Mouse (Mus musculus) hindbrain, embryonic 10.5 days (tissue): ENCODE results near the gene Prss38. TPM values are rescaled to one million over a fixed set of nuclear protein-coding genes. Genes with fewer than 3 reads are reported as not detected.
"Not testable (repeated sequence)": the region's sequence is repeated elsewhere in the genome, so short reads cannot be mapped to it uniquely, and the experiment has no call there.

ENCODE experiments used
- DNase-seq: peaks from one replicate; pipeline ENCODE4 v3.0.0-alpha.2; 2017; ENCODE audit warnings: low spot score
- H3K27ac ChIP-seq: fragments of 300-500 bp; sonication (generic); 2 replicates; pipeline ENCODE4 v1.5.1; 2016; ENCODE audit warnings: mild to moderate bottlenecking, moderate library complexity
- H3K27me3 ChIP-seq: fragments of 300-500 bp; sonication (generic); 2 replicates; pipeline ENCODE4 v1.6.1; 2016; ENCODE audit warnings: mild to moderate bottlenecking; ENCODE audit not compliant: poor library complexity, insufficient read depth, severe bottlenecking
- H3K36me3 ChIP-seq: fragments of 300-500 bp; sonication (generic); 2 replicates; pipeline ENCODE4 v1.6.1; 2016; ENCODE audit warnings: mild to moderate bottlenecking, moderate library complexity
- H3K4me1 ChIP-seq: fragments of 300-500 bp; sonication (generic); replicated peaks from 2 replicates; pipeline ENCODE4 v1.6.1; 2016; ENCODE audit warnings: mild to moderate bottlenecking
- H3K4me3 ChIP-seq: fragments of 300-500 bp; sonication (generic); 2 replicates; pipeline ENCODE4 v1.5.1; 2016; ENCODE audit warnings: mild to moderate bottlenecking, moderate library complexity
- H3K9me3 ChIP-seq: fragments of 300-500 bp; sonication (generic); 2 replicates; pipeline ENCODE4 v1.6.1; 2016; ENCODE audit warnings: mild to moderate bottlenecking, moderate library complexity
- WGBS: fragments of 180-500 bp; shearing (Covaris S2); methylation state at CpG from one replicate; pipeline ENCODE4 v1.1.7; 2016; 5-methylcytosine and 5-hydroxymethylcytosine counted together
- polyA plus RNA-seq: library from polyadenylated mRNA; unstranded; fragments of >200 nt; fragmentation: Nextera tagmentation; extraction: Ambion mirVana; gene quantifications from 2 replicates; pipeline ENCODE4 v1.2.1, GENCODE M21; 2016

The Prss38 gene
- polyA plus RNA-seq, 1 experiment from 2014 or later: not detected

GRCm38 (mm10) chr11:59394451-59394850, 19.0 kb upstream of the Prss38 start:
- H3K36me3 ChIP-seq: no peaks in the 10 kb centered on the region
- no peak overlapping the region for H3K27ac ChIP-seq
- 92% methylated on average over 5 of the region's 5 CpGs for WGBS
- H3K4me3 ChIP-seq: no peak overlapping the region
- no peaks in the 10 kb centered on the region for H3K27me3 ChIP-seq
- DNase-seq: no peak
- no peaks in the 10 kb centered on the region for H3K9me3 ChIP-seq
- H3K4me1 ChIP-seq: peaks cover 23% of the 10 kb centered on the region

- Histone ChIP-seq H3K4me1 (peaks cover 23% of the 10 kb centered on the region), H3K4me3 (no peak overlapping the region), H3K9me3 (no peaks in the 10 kb centered on the region), H3K27ac (no peak overlapping the region), H3K27me3 (no peaks in the 10 kb centered on the region), H3K36me3 (no peaks in the 10 kb centered on the region)
- DNase-seq: peak; percentile 57
- WGBS: 45% methylated on average over 9 of the region's 9 CpGs
Observed at GRCm38 (mm10) chr11:59393591-59393990, 18.1 kb upstream of the Prss38 start.

GRCm38 (mm10) chr11:59392300-59392699, 16.8 kb upstream of the Prss38 start:
- DNase-seq: no peak
- no peaks in the 10 kb centered on the region for H3K36me3 ChIP-seq
- H3K27me3 ChIP-seq: no peaks in the 10 kb centered on the region
- no peaks in the 10 kb centered on the region for H3K9me3 ChIP-seq
- 71% methylated on average over 6 of the region's 6 CpGs for WGBS
- H3K4me3 ChIP-seq: no peak overlapping the region
- no peak overlapping the region for H3K27ac ChIP-seq
- peaks cover 21% of the 10 kb centered on the region for H3K4me1 ChIP-seq

GRCm38 (mm10) chr11:59390470-59390869, 15.0 kb upstream of the Prss38 start:
- 81% methylated on average over 9 of the region's 9 CpGs for WGBS
- Histone ChIP-seq H3K36me3 (no peaks in the 10 kb centered on the region), H3K27me3 (no peaks in the 10 kb centered on the region), H3K4me1 (peaks cover 27% of the 10 kb centered on the region), H3K4me3 (no peak overlapping the region), H3K9me3 (no peaks in the 10 kb centered on the region), H3K27ac (no peak overlapping the region)
- DNase-seq: no peak

- no peak overlapping the region for H3K27ac ChIP-seq
- no peak overlapping the region for H3K4me3 ChIP-seq
- H3K36me3 ChIP-seq: no peaks in the 10 kb centered on the region
- 63% methylated on average over 4 of the region's 4 CpGs for WGBS
- no peaks in the 10 kb centered on the region for H3K9me3 ChIP-seq
- no peaks in the 10 kb centered on the region for H3K27me3 ChIP-seq
- no peak for DNase-seq
- peaks cover 35% of the 10 kb centered on the region for H3K4me1 ChIP-seq
Observed at GRCm38 (mm10) chr11:59389617-59390016, 14.2 kb upstream of the Prss38 start.

GRCm38 (mm10) chr11:59388806-59389205, 13.3 kb upstream of the Prss38 start:
- 80% methylated on average over 4 of the region's 4 CpGs for WGBS
- no peak for DNase-seq
- Histone ChIP-seq H3K36me3 (no peaks in the 10 kb centered on the region), H3K9me3 (no peaks in the 10 kb centered on the region), H3K4me1 (peaks cover 41% of the 10 kb centered on the region), H3K27ac (no peak overlapping the region), H3K4me3 (no peak overlapping the region), H3K27me3 (no peaks in the 10 kb centered on the region)

- no peaks in the 10 kb centered on the region for H3K9me3 ChIP-seq
- H3K36me3 ChIP-seq: no peaks in the 10 kb centered on the region
- H3K4me1 ChIP-seq: peaks cover 36% of the 10 kb centered on the region
- 53% methylated on average over 4 of the region's 4 CpGs for WGBS
- no peaks in the 10 kb centered on the region for H3K27me3 ChIP-seq
- no peak overlapping the region for H3K27ac ChIP-seq
- no peak for DNase-seq
- H3K4me3 ChIP-seq: no peak overlapping the region
Observed at GRCm38 (mm10) chr11:59387471-59387870, 12.0 kb upstream of the Prss38 start.

GRCm38 (mm10) chr11:59385123-59385522, 9.7 kb upstream of the Prss38 start:
- Histone ChIP-seq H3K4me1 (peaks cover 33% of the 10 kb centered on the region), H3K27ac (peak overlapping the region; percentile 56; the same call in 1 of the 2 replicates), H3K36me3 (no peaks in the 10 kb centered on the region), H3K4me3 (0 out of 2 replicates have a peak overlapping the region, but pooled peaks have one; percentile 4), H3K9me3 (no peaks in the 10 kb centered on the region), H3K27me3 (no peaks in the 10 kb centered on the region)
- DNase-seq: peak; percentile 47
- 12% methylated on average over 8 of the region's 8 CpGs for WGBS

- H3K27me3 ChIP-seq: no peaks in the 10 kb centered on the region
- WGBS: 43% methylated on average over 7 of the region's 7 CpGs
- DNase-seq: peak; percentile 65
- H3K9me3 ChIP-seq: no peaks in the 10 kb centered on the region
- H3K27ac ChIP-seq: 0 out of 2 replicates have a peak overlapping the region, but pooled peaks have one; percentile 59
- H3K36me3 ChIP-seq: no peaks in the 10 kb centered on the region
- 0 out of 2 replicates have a peak overlapping the region, but pooled peaks have one; percentile 4 for H3K4me3 ChIP-seq
- H3K4me1 ChIP-seq: peaks cover 33% of the 10 kb centered on the region
Observed at GRCm38 (mm10) chr11:59384441-59384959, 9.0 kb upstream of the Prss38 start.

- Histone ChIP-seq H3K4me1 (peaks cover 9% of the 10 kb centered on the region), H3K36me3 (no peaks in the 10 kb centered on the region), H3K9me3 (no peaks in the 10 kb centered on the region), H3K27ac (no peak overlapping the region), H3K4me3 (no peak overlapping the region), H3K27me3 (no peaks in the 10 kb centered on the region)
- DNase-seq: no peak
Observed at GRCm38 (mm10) chr11:59379547-59379946, 4.1 kb upstream of the Prss38 start.

- Histone ChIP-seq H3K9me3 (no peaks in the 10 kb centered on the region), H3K27ac (no peak overlapping the region), H3K27me3 (no peaks in the 10 kb centered on the region), H3K4me1 (no peaks in the 10 kb centered on the region), H3K4me3 (no peak overlapping the region), H3K36me3 (no peaks in the 10 kb centered on the region)
- WGBS: 90% methylated on average over 3 of the region's 3 CpGs
- no peak for DNase-seq
Observed at GRCm38 (mm10) chr11:59377999-59378398, 2.5 kb upstream of the Prss38 start.

GRCm38 (mm10) chr11:59369848-59370247, 5.6 kb downstream of the Prss38 start:
- no peak overlapping the region for H3K4me3 ChIP-seq
- H3K27ac ChIP-seq: no peak overlapping the region
- 82% methylated on average over 11 of the region's 11 CpGs for WGBS
- no peaks in the 10 kb centered on the region for H3K9me3 ChIP-seq
- 0 out of 2 replicates have a peak, but pooled peaks cover 4% of the 10 kb centered on the region for H3K4me1 ChIP-seq
- no peak for DNase-seq
- H3K27me3 ChIP-seq: no peaks in the 10 kb centered on the region
- H3K36me3 ChIP-seq: no peaks in the 10 kb centered on the region

- H3K4me1 ChIP-seq, H3K4me3 ChIP-seq, H3K27ac ChIP-seq, H3K27me3 ChIP-seq, H3K9me3 ChIP-seq, H3K36me3 ChIP-seq, DNase-seq: not testable (repeated sequence)
- 85% methylated on average over 4 of the region's 4 CpGs for WGBS
Observed at GRCm38 (mm10) chr11:59367955-59368354, 7.5 kb downstream of the Prss38 start.

GRCm38 (mm10) chr11:59366633-59367032, 8.8 kb downstream of the Prss38 start:
- Histone ChIP-seq H3K4me1 (peaks cover 7% of the 10 kb centered on the region; the same call in 1 of the 2 replicates), H3K9me3 (no peaks in the 10 kb centered on the region), H3K36me3 (no peaks in the 10 kb centered on the region), H3K27ac (no peak overlapping the region), H3K4me3 (no peak overlapping the region), H3K27me3 (no peaks in the 10 kb centered on the region; the same call in 1 of the 2 replicates)
- DNase-seq: peak; percentile 42
- 32% methylated on average over 3 of the region's 3 CpGs for WGBS
